Mouse (Mus musculus): ENCODE measurements at regions not wholly inside any gene's neighbourhood (a gene's known extent, or its start where the extent isn't known, plus 50 kb on each side); places are given as distances from the start of the nearest gene placed in this dataset.

GRCm38 (mm10) chr14:99472111-99472510 is 173.6 kb downstream of the Klf5 start:
- TF ChIP-seq CTCF (IDR thresholded peaks at IDR 0.05; ENCODE audit: borderline replicate concordance, insufficient read depth, low read length) (no peak), POLR2A (IDR thresholded peaks at IDR 0.05; ENCODE audit: low read depth, low read length) (no peak)

Data from embryonic fibroblast, embryonic 13.5 days (primary cell).